Mouse (Mus musculus) kidney, postnatal 14 days (tissue): ENCODE results near the gene Gm6217.
"Not testable (repeated sequence)": the region's sequence is repeated elsewhere in the genome, so short reads cannot be mapped to it uniquely, and the experiment has no call there.

Source experiments
- DNase-seq: peaks from one replicate; pipeline ENCODE4 v3.0.0; 2022; ENCODE audit warnings: mixed read lengths

The Gm6217 gene

GRCm38 (mm10) chr1:82931326-82931725 lies at the start of gene Gm6217:
Gene Gm6217 (minus strand): TSS chr1:82931399.
- not testable (repeated sequence) for DNase-seq

- DNase-seq = no peak
Measured at GRCm38 (mm10) chr1:82977840-82978239, 46.6 kb upstream of the Gm6217 start.

DNA sequence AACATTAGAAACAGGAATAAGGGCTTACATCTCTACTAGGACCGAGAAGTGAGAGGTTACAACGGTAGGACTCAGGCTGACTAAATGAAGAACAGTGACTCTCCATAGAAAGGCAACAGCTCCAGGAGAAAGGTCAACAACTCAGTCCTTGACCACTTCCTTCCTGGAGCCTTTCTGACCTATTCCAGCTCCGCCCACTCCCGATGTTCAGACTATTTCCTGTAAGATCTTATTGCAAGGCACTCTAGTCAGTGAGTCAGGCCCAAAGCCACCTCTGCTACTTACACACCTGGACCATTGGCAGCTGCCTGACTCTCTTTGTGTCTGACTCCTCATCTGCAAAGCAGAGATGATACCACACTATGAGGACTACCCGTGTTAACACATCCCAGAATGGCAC lies 44.6 kb upstream of the Gm6217 start:
- peak; percentile 14 for DNase-seq

DNA sequence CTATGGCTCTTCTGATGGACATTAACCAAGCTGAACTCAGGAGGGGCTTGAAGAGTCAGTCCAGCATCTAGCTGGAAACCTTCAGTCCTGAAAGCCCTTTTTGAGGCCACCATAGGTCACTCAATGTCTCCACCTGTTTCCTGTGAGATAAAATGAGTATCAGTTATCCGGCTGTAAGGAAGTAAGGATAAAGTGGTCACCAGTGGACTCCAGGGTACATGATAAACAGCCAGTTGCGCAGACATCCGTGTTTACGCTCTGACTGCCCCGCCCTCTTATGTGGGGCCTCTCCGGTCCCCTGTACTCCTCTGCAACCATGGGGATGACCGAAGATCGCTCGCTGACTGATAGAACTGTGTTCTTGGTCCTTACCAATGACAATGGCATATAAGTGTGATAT lies 43.1 kb upstream of the Gm6217 start:
- peak; percentile 11 for DNase-seq

DNA sequence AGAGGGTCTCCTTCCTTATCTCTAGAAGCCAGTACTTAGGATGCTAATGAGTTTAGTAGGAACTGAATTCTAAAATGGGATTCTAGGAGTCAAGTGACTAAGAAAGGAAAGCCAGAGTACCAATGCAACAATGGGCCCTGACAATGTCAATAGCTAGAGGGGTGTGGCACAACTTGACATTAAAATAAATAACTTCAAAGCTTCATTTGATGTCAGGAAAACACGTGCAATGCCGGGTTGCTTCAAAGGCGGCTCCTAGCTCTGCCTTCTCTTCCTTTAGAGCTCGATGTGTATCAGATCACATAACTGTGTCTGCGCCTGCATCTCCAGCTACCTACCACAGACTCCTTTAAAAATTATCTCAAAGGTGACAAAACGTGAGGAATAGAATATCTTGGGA lies 42.7 kb upstream of the Gm6217 start:
- DNase-seq = no peak

DNA sequence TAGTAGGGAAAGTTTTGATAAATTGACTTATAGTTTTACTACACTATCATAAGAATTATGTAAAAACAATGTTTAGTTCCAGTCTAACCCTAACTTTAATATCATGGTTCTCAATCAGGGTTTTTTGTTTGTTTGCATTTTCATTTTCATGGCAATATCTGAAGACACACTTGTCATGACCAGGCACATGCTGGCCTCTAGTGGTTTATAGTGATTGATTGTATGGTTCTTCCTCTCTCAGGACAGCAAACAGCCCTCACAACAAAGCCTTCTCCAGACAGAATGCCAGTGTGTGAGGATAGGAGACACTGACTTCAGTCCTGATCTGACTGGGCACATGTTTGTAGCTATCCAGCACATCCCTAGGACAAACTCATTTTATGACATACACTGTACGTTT lies 42.0 kb upstream of the Gm6217 start:
- peak; percentile 17 for DNase-seq

GRCm38 (mm10) chr1:82972046-82972445 lies 40.8 kb upstream of the Gm6217 start:
- DNase-seq = peak; percentile 52

- no peak for DNase-seq
Measured at GRCm38 (mm10) chr1:82966413-82966812, 35.2 kb upstream of the Gm6217 start.

GRCm38 (mm10) chr1:82959870-82960385 lies 28.7 kb upstream of the Gm6217 start, which contains the start of gene Gm47955:
Gene Gm47955 (plus strand): TSS chr1:82960286.
- DNase-seq = no peak

GRCm38 (mm10) chr1:82955913-82956312 lies 24.7 kb upstream of the Gm6217 start, which contains the start of gene Gm7544:
Gene Gm7544 (minus strand): TSS chr1:82956013.
- not testable (repeated sequence) for DNase-seq

DNA sequence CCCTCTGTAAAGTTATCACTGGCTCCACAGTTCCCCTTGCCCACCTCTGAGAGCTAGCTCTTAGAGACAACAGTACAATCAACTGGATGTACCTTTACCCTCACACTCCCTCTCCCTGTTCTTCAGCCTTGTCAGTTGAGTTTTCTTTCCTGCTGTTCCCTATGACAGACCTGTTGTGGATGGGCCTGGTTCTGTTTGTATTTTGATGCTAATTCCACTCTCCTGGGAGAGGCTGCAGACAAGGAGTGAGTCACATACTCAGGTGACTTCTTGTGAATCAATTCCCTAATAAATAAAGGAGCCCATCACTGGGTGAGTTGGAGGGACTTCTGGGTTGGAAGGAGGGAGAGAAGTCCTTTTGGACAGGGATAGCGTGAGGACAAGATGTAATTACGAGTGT lies 17.4 kb upstream of the Gm6217 start:
- DNase-seq = no peak

DNA sequence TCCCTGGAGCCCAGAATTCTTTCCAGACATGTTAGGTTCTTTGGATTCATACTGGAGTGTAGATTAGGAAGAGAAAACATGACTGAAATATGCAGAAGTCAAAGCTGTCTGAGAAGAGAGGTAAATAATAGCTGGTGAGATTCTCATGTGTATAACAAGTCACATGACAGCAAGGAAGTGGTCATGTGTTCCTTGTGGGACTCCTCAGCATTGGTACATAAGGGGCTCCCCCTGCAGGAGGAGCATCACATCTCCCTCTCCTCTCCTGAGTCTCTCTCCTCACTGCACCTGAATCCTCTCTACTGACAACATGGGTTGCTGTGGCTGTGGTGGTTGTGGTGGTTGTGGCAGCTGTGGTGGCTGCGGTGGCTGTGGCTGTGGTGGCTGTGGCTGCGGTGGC lies 14.8 kb upstream of the Gm6217 start:
- not testable (repeated sequence) for DNase-seq

DNA sequence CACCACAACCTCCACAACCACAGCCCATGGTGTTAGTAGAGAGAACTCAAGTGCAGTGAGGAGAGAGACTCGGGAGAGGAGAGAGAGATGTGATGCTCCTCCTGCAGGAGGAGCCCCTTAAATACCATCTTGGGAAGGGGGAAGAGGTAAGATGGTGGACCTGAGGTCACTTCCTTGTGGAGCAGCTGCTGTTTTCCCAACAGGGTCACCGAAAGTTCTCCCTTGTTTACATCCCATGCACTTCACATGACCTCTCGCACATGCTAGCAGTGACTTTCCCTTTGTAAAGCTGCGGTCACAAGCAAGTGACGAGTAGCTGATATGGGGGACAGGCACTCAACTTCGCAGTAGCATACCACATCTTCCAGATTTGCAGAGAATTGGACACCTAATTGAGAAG lies 12.1 kb upstream of the Gm6217 start, which contains the start of gene A030003K21Rik:
Gene A030003K21Rik, minus strand, starts transcription at position 94 of the 400 bp plus-strand sequence.
- DNase-seq = not testable (repeated sequence)

- DNase-seq = not testable (repeated sequence)
Measured at GRCm38 (mm10) chr1:82942505-82942904, 11.3 kb upstream of the Gm6217 start.

DNA sequence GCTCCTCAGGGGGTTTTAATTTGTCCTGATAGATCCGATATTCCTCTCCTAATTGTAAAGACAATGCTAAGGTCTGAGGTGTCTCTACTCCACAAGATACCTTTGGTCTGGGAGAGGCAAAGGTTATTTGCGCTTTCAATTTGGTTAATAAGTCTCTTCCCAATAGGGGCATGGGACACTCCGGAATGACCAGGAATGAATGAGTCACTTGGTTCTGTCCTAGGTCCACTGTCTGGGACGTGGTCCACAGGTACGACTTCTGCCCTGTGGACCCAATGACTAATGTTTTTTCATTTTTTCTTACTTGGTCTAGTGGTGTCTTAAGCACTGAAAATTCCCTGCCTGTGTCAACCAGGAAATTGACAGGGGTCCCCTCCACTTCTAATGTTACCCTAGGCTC lies 7.5 kb upstream of the Gm6217 start:
- DNase-seq = no peak

GRCm38 (mm10) chr1:82930558-82930957 lies 641 bp downstream of the Gm6217 start:
- DNase-seq = not testable (repeated sequence)

- peak; percentile 14 for DNase-seq
Measured at GRCm38 (mm10) chr1:82924650-82925049, 6.5 kb downstream of the Gm6217 start, which contains the start of gene A030014E15Rik. Gene A030014E15Rik (plus strand): TSS chr1:82924917.

DNA sequence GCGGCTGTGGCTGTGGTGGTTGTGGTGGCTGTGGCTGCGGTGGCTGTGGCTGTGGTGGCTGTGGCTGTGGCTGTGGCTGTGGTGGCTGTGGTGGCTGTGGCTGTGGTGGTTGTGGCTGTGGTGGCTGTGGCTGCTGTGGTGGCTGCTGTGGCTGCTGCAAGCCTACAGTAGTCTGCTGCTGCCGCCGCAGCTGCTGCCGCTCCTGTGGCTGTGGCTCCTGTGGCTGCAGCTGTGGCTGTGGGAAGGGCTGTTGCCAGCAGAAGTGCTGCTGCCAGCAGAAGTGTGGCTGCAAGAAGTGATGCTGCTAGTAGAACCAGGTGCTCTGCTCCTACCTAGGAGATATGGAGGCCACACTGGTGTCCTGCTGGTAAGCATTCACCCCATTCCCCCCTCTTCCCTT lies 17.8 kb downstream of the Gm6217 start:
- DNase-seq = not testable (repeated sequence)

GRCm38 (mm10) chr1:82913025-82913424 lies 18.2 kb downstream of the Gm6217 start, which contains the start of gene A030005L19Rik:
Gene A030005L19Rik (plus strand): TSS chr1:82913325.
- DNase-seq = no peak

DNA sequence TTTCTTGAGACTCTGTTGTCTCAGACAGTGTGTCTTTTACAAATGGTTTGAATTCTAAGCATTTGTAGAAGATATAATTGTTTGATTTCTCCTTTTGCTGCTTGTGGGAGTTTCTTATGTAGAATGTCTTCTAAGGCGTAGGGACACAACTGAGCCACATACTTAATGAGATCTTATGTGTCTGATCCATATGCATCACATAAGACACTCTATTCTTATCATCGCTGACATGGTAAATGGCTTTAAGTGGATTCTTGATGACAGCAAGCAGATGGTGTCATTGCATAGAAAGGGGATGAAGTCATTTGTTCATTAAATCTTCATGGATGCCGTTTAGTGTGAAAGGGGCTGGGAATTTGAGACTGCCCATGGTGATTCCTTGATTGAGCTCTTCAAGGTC lies 25.3 kb downstream of the Gm6217 start:
- no peak for DNase-seq

- no peak for DNase-seq
Measured at GRCm38 (mm10) chr1:82901201-82901600, 30.0 kb downstream of the Gm6217 start.

- no peak for DNase-seq
Measured at GRCm38 (mm10) chr1:82900567-82900966, 30.6 kb downstream of the Gm6217 start.

DNA sequence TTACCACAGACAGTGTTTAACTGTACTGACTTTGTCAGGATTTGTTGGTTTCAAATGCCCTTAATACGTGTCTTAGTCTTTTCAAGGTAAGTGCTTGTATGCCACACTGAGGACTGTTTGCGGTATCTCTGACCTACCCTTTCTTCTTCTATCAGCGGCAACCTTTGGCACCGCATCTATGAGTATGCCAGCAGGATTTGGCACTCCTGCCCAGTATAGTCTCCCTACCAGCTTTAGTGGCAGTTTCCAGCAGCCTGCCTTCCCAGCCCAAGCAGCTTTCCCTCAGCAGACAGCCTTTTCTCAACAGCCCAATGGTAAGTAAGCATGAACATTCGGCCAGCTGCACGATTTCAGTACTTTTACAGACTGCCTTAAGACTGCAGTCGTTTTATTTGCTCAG lies 37.9 kb downstream of the Gm6217 start:
- no peak for DNase-seq
